Comparison of ENCODE assay signal across 11 mouse cellular contexts in genomic region chr13:112433271-112433670, GRCm38 (mm10). TPM values are rescaled to one million over a fixed set of nuclear protein-coding genes. Genes with fewer than 3 reads are reported as not detected.
DNase-seq lines count a peak whose midpoint lies in the region; ATAC-seq lines count a peak whose summit lies in the region.
"Had no signal": no experiment of that assay in that cellular context is flagged by ENCODE, and none has a peak within 500 bp of the region (broad histone marks: within the 10 kb centered on the region; RNA-seq: fewer than 3 reads in every experiment).

No protein-coding gene starts in this region.

- no peaks in the 10 kb centered on the region for H3K36me3 ChIP-seq in heart, embryonic 11.5 days (ENCODE audit: control insufficient read depth, insufficient read depth, low read length)
- H3K36me3 ChIP-seq in hindbrain, embryonic 12.5 days, result no peaks in the 10 kb centered on the region
- H3K36me3 ChIP-seq: liver, embryonic 12.5 days had no signal

- no peaks in the 10 kb centered on the region for H3K9me3 ChIP-seq in heart, embryonic 11.5 days (replicated peaks; ENCODE audit: control insufficient read depth, low read length)
- H3K9me3 ChIP-seq in hindbrain, embryonic 12.5 days (replicated peaks), result no peaks in the 10 kb centered on the region
- H3K9me3 ChIP-seq: liver, embryonic 12.5 days had no signal

- H3K4me2 ChIP-seq in heart, embryonic 11.5 days, result no peak overlapping the region
- no peak overlapping the region for H3K4me2 ChIP-seq in hindbrain, embryonic 12.5 days (replicated peaks)
- H3K4me2 ChIP-seq: liver, embryonic 12.5 days had no signal

- 50% methylated on average over 5 of the region's 5 CpGs for WGBS in heart, embryonic 11.5 days (ENCODE audit: insufficient replicate concordance)
- 74% methylated on average over 5 of the region's 5 CpGs for WGBS in hindbrain, embryonic 12.5 days

- H3K27ac ChIP-seq in heart, embryonic 11.5 days (ENCODE audit: low read depth, low read length), result no peak overlapping the region
- H3K27ac ChIP-seq in hindbrain, embryonic 12.5 days, result no peak overlapping the region
- H3K27ac ChIP-seq: liver, embryonic 12.5 days had no signal

- no peaks in the 10 kb centered on the region for H3K27me3 ChIP-seq in heart, embryonic 11.5 days (ENCODE audit: control insufficient read depth, insufficient read depth, low read length)
- H3K27me3 ChIP-seq in hindbrain, embryonic 12.5 days, result no peaks in the 10 kb centered on the region

- no peak for ATAC-seq in heart, embryonic 11.5 days (replicated peaks; ENCODE audit: insufficient number of reproducible peaks, low FRiP score, low TSS enrichment)
- peak; percentile 45; the same call in 1 of the 2 replicates for ATAC-seq in megakaryocyte, adult 5-6 weeks (ENCODE audit: poor library complexity, severe bottlenecking)
- ATAC-seq in hindbrain, embryonic 12.5 days (ENCODE audit: low FRiP score), result no peak
- ATAC-seq: forebrain, embryonic 16.5 days; liver, embryonic 12.5 days had no signal

- no peak overlapping the region for H3K9ac ChIP-seq in heart, embryonic 11.5 days (ENCODE audit: low read depth, low read length)
- H3K9ac ChIP-seq in hindbrain, embryonic 12.5 days, result no peak overlapping the region
- H3K9ac ChIP-seq: liver, embryonic 12.5 days had no signal

- peak; percentile 20 to 62 for DNase-seq in heart, adult 9 months (ENCODE audit: low spot score in 2 of 2)
- peak; percentile 49 to 56 for DNase-seq in spleen, postnatal 36 days (ENCODE audit: low spot score in 2 of 2)
- DNase-seq in spleen, postnatal 14 days (ENCODE audit: low spot score in 2 of 2), result no peak
- DNase-seq in urinary bladder, adult 18-20 months (ENCODE audit: low spot score in 2 of 2), result no peak
- no peak for DNase-seq in urinary bladder, postnatal 25 days (ENCODE audit: low spot score)
- DNase-seq: kidney, postnatal 25 days had no signal

- H3K4me3 ChIP-seq in heart, embryonic 11.5 days (ENCODE audit: low read depth, low read length), result no peak overlapping the region
- H3K4me3 ChIP-seq in hindbrain, embryonic 12.5 days, result no peak overlapping the region
- H3K4me3 ChIP-seq: liver, embryonic 12.5 days had no signal

- peaks cover 14% of the 10 kb centered on the region for H3K4me1 ChIP-seq in heart, embryonic 11.5 days (ENCODE audit: control insufficient read depth, insufficient read depth, low read length)
- no peaks in the 10 kb centered on the region for H3K4me1 ChIP-seq in hindbrain, embryonic 12.5 days
- H3K4me1 ChIP-seq: liver, embryonic 12.5 days had no signal

RNA-seq across cellular contexts. Expression of gene Il6st, which starts 30.6 kb away (rescaled TPM):
- polyA plus RNA-seq in heart, embryonic 11.5 days (2014; fragmentation: Nextera tagmentation; extraction: Ambion mirVana), result 50.0 and 68.2 TPM in 2 replicates
- total RNA-seq in megakaryocyte, adult 5-6 weeks (2015), result 77.4 and 84.3 TPM in 2 replicates
- total RNA-seq in megakaryocyte, adult 5-6 weeks (2017), result 94.6 and 108 TPM in 2 replicates
- 40.4 and 53.4 TPM in 2 replicates for polyA plus RNA-seq in hindbrain, embryonic 12.5 days (2016; fragmentation: Nextera tagmentation; extraction: Ambion mirVana)

Comparison
In these comparisons a context has a peak if more than half of its experiments do, and no peak if none do; other contexts are left out.
1. DNase-seq: peak in heart, adult 9 months (2 of 2) and spleen, postnatal 36 days (2 of 2); none in spleen, postnatal 14 days (0 of 2), urinary bladder, adult 18-20 months (0 of 2) and urinary bladder, postnatal 25 days (single experiment).